Mouse (Mus musculus) embryo, embryonic 10 days (tissue): Measurements from ENCODE around the gene Gm9833.

Experiments used
- DNase-seq: peaks from one replicate; pipeline ENCODE4 v3.0.0-alpha.2; 2015; ENCODE audit warnings: low spot score

The Gm9833 gene

DNA sequence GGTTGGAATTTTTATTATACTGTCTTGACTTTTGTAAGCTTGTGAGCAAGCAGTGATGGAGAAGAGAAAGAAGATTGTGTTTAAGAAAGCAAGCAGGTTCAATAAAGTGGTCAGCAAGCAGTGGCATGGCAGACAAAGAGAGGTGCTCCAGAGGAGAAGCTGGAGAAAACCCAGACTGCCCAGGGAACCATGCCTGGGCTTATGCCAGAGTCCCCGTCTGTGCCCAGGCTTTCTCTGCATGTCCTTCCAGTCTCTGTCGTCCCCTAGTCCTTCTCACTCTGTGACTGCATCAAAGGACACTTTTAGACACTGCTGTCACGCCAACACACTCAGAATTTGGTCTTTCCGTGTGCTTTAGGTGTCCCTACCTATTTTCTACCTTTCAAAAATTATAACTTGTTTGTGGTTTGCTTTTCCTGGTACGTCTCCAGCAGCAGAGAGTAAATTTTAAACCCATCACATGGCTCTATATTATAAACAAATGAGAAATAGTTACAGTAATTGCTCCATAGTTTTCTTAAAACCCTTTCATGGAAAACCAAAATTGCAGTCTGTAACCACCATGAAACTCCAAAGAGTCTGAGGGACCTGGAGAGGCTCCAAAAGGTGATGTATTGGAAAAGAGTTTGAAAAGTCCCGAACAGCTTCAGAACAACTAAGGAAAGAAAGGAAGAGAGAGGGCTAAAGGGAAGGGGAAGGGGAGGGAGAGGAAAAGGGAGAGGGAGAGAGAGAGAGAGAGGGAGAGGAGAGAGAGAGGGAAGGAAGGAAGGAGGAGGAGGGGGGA lies 34.2 kb downstream of the Gm9833 start:
- no peak for DNase-seq

DNA sequence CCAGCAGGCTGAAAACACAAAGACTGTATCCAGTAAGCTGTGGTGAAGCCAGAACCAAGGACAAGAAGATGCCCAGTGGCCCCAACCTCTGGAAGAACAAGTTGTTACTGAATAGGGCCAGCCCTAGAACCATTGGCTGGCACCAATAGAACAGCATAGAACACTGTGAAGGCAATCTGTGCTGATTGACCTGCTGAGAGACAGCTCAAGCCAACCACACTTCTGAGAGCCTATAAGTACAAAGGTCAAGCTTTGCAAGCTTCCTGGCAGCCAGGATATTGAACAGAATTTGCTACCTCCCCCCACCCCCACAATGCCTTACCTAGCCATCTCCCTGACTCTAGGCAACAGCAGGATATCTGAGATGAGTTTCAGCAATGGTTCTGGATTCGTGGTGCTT lies 35.7 kb downstream of the Gm9833 start:
- no peak for DNase-seq

DNA sequence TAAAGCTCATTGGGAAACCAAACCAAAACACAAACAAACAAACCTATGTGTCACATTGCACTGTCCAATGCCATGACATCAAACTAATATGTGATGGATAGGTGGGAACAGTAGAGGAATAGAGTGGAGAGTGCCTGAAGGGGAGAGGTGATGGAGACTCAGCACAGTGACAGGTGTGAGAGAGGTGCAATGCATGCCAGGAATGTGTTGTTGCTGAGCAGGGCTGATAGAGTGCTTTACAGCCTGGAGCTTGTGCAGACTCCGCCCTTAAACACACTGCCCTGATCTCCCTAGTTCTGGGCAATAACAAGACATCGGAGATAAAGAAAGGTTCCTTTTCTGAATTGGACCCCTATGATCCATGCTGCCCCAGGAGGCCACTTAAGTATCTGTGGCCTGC lies 36.2 kb downstream of the Gm9833 start:
- DNase-seq = no peak

DNA sequence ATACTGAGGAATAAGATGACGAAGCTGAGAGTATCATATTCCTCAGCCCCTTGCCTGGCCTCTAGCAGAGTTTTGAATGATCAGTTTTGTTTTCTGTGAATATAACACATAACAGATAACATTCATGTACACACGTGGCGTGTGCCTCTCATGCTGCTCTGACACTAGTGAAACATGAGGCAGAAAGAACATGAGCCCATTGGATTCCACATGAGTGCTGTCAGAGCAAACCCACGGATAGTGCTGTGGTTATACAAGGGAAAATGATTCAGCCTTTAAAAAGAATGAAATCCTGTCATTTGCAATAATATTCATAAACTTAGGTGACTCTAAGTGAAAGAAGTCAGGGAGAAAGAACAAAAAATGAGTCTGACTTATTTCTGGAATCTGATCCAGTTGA lies 37.4 kb downstream of the Gm9833 start:
- DNase-seq = no peak

DNA sequence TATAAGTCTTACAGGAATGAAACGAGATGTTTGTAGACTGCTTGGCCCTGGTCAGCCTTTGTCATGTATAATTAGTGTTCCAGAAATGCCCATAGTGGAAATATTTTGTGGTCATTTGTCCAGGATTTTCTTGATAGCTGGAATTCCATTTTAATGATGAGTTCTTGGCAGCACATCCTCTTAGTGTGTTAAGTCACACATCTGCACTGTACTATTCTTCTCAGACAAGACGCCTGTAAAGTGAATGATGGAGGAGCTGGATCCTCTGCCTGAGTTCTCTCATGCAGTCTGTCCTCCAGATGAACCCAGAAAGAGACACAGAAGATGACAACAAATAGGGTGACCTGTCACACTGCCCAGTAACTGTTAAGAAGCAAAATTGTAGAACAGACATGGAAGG lies 38.1 kb downstream of the Gm9833 start:
- DNase-seq = no peak

DNA sequence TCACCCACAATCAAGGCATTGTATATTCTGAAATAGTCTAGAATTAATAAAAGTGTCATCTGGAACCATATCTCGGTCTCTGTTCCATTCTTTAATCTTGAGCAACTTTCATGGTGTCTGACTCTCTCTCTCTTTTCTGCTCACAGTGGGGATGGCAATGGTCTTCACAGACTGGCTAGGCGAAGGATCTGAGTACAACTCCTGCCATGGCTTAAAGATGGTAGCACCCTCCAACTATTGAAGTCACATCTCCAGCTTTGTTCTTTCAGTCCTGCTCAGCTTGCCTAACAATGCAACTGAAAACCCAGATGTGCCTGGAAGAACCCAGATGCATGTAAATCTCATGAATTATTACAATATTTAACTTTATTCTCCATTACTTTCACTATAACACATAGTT lies 38.6 kb downstream of the Gm9833 start:
- DNase-seq = no peak

DNA sequence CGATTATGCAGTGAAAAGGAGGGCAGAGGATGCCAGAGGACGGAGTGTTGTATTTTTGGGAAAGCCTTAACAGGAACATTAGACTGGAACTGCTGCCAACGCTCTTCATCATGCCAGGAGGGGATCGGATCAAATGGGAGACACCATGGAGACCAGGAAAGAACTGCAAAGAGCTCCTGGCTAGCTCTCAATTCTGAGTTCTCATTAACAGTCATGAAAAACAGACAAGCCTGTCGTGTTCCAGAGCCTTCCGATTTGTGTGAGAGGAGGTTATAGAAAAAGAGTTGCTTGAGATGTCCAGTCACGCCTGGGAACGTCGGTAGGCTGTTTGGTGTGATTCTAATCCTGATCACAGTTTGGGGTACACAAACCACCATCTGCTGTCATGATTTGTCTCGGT lies 39.0 kb downstream of the Gm9833 start:
- DNase-seq = no peak

DNA sequence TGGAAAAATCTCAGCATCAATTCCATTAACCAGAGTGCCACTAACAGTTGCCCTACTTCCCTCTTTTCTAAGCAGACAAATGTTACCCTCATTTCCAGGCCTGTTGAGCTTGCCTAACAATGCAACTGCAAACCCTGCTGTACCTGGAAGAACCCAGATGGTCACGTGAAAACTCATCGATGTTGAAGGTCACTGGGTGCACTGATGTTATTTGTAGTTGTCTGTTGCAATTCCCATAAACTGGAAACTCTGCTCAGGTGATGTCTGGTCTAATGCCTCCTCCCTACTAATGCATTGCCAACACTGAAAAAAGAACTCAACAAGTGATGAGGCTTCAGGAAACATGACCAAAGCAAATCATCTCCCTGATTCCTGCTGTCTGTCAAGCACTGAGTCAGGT lies 39.6 kb downstream of the Gm9833 start:
- no peak for DNase-seq
